Mouse (Mus musculus) spleen, embryonic (tissue): ENCODE results near the gene Ghrl.
"Not testable (repeated sequence)": the region's sequence is repeated elsewhere in the genome, so short reads cannot be mapped to it uniquely, and the experiment has no call there.

Source experiments
- CTCF ChIA-PET: fragments of 350-600 bp; sonication (Branson Sonifier 250); formaldehyde crosslinking; loops from one replicate; lab custom pipeline; 2022; lab: Charles Lee

Ghrl gene

GRCm38 (mm10) chr6:113672029-113672428 is 47.7 kb downstream of the Ghrl start:
- CTCF ChIA-PET, result not testable (repeated sequence)

DNA sequence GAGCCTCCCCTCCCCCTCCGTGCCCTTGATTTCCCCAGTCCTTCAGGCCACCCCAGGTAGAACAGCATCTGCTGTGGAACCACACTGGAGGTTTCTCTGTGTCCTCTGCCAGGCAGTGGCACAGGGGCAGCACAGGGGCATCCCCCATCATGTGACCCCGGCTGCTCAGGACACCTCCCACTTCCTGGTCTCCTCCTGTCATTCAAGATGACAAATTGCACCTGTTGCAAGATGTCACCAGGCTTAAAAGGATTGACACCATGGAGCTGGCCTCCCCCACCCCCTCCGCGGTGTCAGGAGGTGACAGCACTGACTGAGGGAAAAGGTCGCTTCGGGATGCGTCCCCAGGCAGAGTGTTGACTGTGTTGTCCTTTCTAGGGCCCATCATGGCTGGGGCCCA is 49.9 kb downstream of the Ghrl start:
- CTCF ChIA-PET, result no interaction called here

DNA sequence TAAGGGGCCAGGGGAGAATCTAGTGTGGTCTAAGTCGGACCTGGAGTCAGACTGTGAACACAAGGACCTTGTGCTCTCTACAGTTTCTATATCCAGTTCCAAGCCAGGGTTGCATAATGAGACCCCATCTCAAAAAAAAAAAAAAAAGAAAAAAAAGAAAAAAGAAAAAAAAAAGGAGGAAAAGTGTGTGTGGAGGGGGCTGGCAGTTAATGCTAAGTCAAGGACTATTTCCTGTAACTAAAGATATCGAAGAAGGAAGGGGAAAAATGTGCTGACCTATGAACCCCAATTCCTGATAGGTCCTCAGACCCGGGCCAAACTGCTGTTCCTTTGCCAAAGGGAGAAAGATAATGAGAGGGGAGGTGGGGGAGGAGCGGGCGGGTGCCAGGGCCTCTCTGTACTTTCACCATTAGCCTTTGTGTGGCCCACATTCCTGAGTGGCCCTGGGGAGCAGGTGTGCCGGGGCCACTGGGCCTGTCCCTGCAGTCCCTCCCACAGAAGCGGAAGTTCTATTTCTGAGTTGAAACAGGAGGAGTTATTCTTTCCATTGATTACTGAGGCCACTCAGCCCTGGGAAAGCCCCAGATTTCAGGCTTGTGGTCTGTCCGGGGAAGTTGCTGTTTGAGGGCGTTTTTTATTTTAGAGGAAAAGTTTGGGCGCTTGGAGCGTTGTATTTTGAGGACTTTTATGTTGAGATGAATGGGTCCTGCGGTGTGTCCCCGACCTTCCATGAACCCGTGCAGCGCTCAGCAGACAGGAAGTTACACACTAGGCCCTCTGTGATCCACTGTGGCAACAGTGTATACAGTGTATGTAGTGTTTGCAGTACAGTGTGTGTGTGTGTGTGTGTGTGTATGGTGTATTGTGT is 51.2 kb downstream of the Ghrl start:
- CTCF ChIA-PET, result interaction anchor here (0.7 to 1.0 kb wide), 3 partner anchors 9 to 30 kb away, joined by 4 to 11 read pairs (median 4); partner anchors contain the start of gene Irak2

DNA sequence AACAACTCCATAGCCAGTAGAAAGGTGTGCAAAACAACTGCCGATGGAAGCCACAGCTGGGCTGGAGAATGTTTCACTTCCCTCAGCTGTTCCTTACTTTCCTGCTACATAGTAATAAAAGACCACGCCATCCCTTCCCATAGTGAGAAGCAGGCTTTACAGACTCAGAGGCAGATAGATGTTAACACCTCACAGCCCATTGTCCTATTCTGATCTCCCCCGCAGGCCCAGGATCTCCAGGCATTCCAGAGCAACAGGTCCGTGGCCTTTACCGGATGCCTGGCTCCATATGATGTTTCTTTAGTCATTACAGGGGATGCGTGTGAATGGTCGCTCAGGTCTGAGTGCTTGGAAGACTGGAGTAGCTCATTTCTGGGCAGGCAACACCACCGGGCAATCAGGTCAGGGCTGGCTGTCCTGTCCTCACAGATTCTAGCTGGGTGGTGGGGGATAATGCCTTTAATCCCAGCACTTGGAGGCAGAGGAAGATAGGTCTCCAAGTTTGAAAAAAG is 52.0 kb downstream of the Ghrl start:
- CTCF ChIA-PET, result interaction anchor here (0.7 to 1.0 kb wide), 3 partner anchors 8 to 29 kb away, joined by 4 to 11 read pairs (median 4); partner anchors contain the start of gene Irak2
